Mouse (Mus musculus) mature B cell (primary cell): Measurements from ENCODE around the gene Sgip1.

ENCODE experiments used
- in situ Hi-C: fragments of 300-500 bp; cut with MboI; formaldehyde crosslinking; loops from 2 replicates; pipeline ENCODE4 v1.14.3; 2019

Gene Sgip1

DNA sequence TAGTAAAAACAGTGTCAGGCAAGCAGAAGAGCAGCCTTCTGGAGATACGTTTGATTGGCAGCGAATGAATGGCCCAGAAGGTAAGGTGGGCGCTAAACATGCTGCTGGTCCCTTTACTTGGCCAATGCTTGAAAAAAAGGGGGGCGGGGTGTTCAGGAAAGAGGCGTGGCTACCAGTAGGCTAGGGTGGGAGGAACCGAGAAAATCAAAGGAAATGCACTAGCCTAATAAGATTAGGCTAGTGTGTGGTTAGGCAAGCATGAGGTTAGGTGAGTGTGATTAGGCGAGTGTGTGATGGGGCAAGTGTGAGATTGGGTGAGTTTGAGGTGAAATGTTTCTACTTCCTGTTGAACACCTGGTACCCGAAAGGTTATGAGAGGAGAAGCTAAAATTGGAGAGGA is at the start of gene Sgip1:
Sgip1 (plus strand) TSS at position 11 of the 400 bp plus-strand sequence.
- in situ Hi-C loops, result no loop called here

DNA sequence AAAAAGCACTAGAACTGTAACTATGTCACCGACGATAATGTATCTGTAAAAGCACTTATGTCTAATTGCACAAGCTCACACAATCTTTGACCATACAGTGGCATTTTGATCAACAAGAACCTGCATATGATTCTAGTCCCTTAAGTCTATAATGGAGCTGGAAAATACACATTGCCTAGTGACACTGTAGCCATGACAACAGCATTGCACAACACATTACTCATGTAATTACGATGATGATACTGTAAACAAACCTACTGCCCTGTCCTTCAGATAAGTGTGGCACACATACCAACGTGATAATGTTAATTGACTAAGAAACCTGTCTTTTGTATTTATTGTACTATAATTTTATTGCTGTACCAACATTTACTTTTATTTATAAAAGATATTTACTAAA is 49.7 kb upstream of the Sgip1 start:
- in situ Hi-C loops, result no loop called here

DNA sequence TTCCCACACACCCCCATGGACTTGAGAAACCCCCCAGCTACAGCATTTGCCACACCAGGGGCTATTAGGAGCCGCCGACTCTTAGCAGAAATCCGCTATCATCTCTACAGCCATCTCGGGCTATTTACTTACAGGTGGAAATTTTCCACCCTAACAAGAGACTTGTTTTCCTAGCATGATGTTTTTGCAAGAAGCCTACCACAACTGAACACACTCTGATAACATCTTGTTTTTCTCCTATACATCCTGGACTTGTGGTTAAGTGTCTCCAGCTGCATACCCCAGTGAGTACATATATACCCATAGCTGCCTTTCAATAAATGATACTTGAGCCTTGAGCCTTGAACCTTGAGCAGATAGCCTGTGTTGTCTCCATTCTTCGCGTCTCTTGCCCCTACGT is 43.1 kb upstream of the Sgip1 start:
- in situ Hi-C loops, result no loop called here

DNA sequence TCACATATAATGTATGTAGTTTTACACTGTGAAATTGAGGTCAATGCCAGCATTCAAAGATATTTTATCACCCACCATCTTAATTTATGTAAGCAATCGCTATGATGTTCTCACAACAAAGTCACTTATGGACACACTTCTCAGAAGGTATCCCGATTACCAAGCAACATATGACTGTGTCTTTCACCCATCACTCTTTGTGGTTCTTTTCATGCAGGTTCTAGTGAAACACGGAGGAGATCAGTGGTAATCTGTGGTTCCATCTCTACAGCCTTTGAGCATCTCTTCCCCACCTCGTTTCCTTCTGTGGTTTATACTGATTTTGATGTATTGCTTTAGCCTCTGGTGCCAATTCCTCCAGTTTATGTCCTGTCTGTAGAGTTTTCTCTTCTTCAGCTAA is 29.4 kb upstream of the Sgip1 start:
- in situ Hi-C loops, result no loop called here

DNA sequence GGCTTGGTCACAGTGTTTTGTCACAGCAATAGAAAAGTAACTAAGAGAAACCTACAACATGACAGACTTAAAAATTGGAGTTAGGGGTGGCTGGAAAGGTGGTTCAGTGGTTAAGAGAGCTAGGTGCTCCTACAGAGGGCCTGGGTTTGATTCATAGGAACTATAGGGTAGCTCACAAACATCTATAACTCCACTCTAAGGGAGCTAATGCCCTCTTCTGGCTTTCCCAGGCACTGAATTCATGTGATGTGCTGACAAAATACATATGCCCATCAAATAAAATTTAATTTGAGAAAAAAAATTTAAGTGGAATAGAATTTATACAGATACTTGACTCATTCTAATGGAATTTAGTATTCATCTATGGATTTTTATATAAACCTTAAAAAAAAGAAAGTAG is 25.6 kb upstream of the Sgip1 start:
- in situ Hi-C loops, result no loop called here

DNA sequence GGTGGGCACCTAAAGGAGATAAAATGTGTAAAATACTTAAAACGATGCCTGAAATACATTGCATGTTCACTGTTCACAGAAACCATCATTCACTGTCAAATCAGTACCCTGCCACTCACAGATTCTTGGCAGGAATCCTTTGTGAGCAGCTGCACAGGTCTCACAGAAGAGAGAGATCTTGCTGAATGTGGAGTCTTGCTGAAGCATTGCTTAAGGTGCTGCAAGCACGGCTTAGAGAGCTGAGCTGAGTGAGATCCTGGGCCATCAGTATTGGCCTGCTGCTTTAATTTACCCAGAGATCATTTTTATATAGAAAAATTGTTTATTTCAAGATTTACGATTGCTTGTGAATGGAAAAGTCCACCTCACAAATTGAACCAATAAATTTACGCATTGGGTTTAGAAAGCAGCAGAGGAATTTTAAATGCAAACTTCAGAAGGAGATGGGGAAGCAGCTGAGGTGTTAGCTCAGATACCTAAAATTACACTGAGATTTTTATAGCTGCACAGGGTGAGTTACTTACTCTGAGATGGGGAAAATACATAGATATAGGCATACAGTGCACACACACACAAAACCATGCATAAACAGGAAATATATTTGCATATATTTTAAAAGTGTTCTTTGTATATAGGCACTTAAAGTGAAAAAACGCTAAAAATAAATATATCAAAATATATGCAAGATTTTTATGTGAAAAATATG is 23.8 kb upstream of the Sgip1 start:
- in situ Hi-C loops, result no loop called here

DNA sequence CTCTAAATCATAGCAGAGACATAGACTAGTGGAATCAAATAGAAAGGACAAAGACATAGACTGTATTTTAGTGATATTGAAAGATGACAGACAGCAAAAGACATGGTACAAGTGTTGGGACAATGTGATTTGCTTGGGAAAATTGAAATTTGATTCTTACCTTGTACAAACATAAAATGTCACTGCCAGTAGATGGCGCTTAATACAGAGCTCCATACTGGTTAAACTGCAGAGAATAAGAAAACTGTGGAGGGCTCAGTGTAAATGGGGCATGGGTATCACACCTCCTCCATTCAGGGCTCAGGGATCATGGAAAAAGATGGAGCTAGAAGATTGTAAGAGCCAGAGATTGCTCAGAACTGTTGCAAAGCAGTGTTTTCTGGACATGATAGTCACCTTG is 21.6 kb upstream of the Sgip1 start:
- in situ Hi-C loops, result no loop called here

DNA sequence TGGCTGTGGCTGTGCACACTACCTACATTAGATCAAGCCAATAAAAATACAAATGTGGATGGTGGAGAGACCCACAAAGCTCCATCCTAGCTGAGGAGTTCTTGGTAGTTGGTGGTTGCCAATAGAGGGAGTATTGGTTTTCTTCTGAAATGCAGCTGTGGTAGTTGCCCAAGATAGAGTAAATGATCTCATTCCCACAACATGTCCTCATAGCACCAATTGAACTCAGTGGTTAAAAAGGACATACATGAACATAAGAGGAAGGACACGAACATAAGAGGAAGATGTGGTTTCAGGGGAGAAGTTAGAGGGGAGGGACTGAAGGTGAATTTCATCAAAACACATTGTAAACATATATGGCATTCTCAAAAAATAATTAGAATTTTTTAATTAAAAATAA is 21.1 kb upstream of the Sgip1 start:
- in situ Hi-C loops, result no loop called here

DNA sequence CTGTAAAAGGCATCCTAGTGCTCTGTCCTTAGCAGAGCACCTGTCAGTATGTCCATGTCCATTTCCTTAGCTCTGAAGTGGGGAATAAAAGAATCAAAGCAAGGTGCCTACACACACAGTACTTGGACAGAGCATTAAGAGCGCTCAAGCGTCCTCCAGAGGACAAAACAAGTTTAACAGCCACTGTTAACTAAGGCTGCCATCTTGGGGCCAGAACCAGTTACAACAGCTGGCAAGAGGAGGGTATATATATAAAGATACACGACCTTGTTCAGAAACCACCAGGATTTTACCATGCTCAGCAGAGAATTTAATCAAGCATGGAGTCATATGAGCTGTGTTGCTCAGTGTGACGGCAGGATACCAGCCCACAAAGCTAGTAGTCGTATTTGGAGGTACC is 16.7 kb upstream of the Sgip1 start:
- in situ Hi-C loops, result no loop called here

DNA sequence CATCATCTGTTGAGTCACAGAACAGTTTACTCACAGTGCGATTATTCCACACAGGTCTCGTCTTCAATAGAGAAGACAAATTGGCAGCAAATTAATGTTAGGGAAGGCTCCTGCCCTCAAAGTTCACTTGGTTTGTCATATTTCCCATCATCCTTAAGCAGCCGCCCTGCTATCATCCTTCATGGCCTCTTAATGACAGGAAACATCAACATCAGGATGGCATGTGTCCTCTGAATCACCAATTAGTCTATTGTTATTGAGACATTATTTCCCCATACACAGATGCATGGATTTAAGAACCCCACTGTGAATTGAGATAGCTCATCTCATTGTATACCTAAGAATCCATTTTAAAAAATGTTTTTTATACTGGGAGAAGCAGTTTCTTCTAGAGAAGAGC is 10.1 kb upstream of the Sgip1 start:
- in situ Hi-C loops, result no loop called here

DNA sequence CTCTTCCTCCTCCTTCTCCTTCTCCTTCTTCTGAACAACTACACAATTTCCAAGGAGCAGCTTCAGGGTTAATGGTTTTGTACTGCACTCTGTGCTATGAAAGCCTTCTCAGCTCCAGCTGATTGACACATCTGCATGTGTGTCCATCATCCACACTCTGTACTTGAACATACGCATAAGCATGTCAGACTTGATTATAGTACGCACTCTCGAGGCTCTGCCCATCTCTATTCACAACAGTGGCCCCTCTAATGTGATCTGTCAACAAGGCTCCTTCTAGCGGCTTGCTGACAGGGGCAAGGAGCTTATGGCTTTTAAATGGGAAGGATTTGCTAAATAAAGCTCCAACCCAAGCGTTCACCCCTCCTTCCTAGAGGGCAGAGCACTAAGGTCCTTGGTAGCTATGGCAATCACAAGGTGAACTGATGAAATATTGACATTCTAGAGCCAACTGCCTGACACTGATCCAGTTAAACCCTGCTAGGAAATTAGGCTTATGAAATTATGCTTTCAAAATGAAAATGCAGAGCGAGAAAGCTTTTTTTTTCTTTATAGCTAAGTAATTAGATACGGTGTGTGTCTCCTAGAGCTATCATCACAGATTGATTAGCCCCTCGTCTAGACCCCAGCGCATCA is 7.0 kb upstream of the Sgip1 start:
- in situ Hi-C loops, result no loop called here

DNA sequence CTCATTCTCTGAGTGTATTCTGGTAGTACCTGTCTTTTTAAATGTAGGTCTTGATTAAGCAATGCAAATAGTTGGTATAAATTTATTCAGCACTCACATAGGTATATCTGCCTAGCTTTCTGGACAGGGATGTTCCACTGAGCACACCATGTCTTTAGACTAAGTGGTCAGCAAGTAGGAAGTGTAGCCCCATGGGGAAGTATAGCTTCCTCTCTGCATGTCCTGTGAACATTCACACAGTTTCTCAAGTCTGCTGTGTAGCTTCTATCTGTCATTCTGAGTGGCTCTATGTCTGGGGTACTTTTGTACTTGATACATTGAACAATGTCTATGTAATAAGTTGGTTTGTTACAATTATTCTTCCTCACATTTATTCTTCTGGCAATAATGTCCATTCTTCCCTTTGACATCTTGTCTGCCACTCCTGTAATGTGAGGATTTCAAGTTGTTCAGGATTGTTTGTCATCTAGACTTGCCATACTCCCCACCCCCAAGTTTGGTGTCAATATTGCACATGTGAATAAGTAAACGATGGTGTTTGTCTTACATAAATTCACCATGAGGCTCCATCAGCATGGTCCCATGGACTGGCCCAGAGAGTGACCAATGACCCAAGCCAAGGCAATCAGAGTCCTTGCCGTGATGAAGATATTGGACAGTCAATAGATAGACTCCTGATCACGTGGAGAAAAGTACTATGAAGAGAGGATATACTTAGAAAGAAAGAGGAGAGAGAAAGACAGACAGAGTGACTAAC is 12.4 kb downstream of the Sgip1 start:
- in situ Hi-C loops, result no loop called here

DNA sequence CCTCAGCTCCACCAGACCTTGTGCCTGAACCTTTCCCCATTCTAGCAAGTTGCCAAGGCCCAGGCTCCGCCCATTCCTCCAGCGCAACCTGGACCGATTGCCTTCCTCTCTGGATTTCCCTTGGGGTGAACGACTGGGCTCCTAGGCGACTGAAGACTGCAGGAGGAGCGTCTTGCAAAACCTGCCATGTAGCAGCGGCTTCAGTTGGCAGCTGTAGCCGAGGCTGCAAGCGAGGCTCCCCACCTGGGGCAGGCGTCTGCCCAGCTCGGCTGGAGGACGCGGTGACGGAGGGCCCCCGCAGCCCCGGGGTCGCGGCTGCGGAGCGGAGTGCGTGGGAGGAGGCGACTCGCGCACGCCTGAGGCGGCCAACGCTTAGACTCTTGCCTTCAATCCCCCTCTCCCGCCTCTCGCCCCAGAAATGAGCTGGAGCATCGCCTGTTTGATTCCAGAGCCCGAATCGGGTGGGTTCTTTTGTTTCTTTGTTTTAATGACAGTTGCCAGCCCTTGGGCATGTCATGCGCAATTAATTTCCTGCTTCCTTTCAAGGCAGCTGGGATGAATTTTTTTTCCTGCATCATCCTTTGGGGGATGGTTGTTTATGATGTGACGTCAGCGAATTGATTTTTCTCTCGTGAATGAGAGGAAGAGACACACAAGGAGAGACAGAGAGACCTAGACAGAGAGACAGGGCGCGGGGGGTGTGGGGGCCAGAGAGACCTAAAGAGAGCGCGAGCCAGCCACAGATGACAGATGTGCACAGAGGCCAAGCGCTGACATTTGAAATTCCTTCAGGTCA is 18.2 kb downstream of the Sgip1 start:
- in situ Hi-C loops, result no loop called here

DNA sequence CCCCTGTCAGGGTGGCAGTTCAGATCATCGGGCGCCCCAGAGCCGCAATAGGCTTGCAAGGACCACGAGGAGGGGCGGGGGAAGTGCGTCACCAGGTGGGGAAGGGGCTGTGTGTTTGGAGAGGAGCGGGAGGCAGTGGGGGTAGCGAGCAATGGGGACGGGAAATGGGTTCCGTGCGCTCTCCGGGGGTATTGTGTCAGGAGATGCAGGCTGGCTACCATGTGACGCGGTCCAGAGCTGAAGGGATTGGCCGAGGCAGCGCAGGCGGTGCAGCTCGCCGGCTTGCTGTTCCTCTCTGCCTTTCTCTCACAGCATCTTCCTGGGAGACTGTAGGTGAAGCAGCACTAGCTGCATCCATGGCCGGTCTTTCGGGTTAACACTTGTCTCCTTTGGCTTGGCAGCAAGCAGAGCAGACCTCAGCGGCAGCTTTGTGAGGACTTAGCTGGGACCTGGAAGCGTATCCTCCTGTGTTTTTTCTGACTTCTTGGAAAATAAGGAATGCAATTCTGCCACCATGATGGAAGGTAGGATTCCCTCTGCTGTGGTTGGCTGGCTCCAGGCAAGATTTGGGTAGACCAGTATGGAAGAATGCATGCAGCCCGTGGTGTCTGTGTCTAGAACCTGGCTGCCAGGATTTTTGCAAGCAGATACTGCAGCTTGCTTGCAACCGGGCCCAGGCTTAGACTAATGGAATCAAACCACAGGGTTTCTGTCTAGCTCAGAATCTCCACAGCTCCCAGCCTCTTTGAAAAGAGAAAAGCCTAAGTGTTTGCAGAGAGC is 19.1 kb downstream of the Sgip1 start:
- in situ Hi-C loops, result no loop called here

DNA sequence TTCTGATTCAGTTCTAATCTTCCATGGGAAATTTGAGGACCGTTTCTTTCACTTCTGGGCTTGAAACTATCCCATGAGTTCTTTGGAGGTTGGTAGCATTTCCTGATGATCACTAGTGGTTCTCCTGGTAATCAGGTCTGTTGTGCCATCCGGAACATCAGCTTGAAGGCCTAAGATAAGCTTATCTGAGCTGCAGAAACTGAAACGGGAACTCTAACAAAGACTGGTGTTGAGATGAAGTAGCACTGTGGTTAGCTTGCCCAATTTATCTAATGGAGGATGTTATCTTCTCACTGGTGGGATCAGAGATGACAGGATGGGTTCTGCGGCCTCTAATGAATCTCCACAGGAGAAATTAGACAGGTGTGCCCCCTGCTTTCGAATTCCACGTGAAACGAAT is 21.0 kb downstream of the Sgip1 start:
- in situ Hi-C loops, result no loop called here

DNA sequence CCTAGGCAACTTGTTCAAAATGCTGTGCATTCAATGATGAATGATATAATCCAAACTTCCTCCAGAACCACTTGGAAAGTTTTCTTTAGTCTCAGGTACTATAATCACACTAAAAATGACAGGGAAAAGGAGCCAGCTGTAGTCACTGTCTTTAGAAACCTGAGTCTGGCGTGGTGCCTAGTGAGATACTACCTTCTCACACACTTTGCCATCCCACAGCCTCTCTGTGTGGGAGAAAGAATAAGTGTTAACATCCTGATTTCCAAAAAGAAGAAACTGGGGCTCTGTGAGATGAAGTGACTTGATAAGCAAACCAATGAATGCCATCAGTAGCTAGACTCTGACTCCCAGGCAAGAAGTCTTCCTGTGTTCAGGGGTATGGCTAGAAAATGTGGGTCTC is 28.0 kb downstream of the Sgip1 start:
- in situ Hi-C loops, result no loop called here

DNA sequence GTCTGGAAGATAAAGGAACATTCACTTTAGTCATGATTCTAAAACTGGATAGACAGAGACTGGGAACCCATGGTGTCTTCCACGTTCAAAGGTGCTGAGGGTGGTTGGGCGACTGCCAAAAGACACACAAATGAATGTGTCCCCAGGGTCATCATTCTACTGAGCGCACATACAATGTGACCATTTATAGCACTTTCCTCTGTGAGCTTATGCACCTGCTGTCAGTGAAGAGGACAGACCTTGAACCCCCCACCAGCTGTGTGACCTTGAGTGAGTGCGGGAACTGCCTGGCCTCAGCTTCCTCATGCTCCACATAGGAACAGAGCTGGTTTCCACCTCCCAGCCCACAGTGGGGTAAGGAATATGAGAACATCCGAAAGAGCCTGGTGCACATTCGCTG is 28.8 kb downstream of the Sgip1 start:
- in situ Hi-C loops, result no loop called here

DNA sequence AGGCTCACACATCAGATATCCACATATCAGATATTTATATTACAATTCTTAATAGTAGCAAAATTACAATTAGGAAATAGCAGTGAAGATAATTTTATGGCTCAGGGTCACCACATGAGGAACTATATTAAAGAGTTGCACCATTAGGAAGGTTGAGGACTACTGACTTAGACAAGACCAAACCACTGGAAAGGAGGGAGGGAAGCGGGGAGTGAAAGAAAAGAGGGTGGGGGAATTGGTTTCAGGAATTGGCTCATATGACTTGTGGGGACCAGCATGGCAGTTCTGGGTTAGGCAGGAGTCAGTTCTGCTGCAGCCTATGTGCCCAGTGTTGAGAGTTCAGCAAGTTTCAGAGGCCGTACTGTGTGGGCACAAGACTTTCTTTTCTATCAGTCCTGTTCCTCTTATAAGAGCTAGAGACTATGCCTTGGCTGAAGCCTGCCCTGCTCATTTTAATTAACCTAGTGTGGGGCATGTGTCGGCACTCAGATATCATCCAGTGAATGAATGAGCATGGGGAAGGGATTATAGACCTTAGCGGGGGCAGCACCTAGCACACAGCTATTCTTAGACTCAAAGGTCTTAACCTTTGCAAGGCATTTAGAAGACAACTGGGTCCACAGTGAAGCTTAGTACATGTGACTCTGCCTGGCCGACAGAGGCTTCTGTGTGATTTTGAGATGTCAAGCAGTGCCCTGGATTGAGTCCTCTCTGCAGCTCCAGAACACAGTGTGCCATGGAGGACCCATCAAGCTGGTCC is 30.7 kb downstream of the Sgip1 start:
- in situ Hi-C loops, result no loop called here

DNA sequence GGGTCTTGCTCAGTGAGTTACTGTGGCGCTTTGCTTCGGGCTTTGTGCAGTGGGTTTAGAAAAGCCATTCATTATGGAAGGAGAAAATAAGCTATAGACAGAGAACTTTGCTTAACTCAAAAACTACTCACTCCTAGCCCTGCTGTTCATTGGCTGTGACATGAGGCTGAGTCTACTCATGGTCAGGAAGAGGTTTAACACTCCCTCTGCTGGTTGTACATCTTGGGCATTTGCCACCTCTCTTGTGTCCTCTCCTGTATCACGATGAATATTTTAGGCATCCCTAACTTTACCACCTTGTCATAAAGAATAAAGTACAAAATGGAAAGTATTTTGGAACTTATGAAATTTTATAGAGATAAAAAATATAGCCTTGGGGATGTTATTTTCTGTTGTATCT is 32.1 kb downstream of the Sgip1 start:
- in situ Hi-C loops, result no loop called here

DNA sequence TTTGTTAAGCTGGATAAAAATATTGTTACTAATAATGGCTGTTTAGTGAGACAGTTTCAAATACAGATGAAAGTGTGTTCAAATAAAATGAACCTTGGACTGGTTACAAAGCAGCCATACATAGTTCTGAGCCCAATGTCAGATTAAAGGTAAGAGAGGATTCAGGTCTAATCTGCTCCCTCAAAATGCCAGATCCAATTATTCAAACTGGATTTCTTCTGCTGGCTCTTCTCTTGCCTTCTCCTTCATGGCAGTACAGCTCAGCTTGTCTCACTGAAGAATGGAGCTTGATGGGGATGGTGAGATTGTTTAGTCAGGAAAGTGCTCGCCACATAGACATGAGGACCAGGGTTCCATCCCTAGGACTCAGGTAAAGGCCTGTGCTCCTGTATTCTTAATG is 32.7 kb downstream of the Sgip1 start:
- in situ Hi-C loops, result no loop called here

DNA sequence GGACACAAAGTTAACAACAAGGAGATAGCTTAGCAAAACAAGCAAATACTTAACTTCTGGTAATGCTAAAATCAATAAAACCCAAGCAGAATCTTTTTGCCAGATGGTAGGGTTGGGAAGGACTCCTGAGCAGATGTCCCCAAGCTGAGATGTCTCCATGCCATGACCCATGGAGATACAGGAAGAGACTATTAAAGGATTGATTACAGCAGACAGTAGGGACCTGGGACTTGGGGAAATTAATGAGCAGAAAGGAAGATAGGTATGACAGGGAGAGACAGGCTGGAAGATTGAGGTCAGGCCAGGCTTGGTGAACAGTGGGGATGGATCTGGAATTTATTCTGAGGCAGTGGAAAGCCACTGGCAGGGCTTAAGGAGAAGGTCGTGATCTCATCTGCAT is 33.5 kb downstream of the Sgip1 start:
- in situ Hi-C loops, result no loop called here
